Mouse (Mus musculus): ENCODE results near the gene Klhl18.
"Not testable (repeated sequence)": the region's sequence is repeated elsewhere in the genome, so short reads cannot be mapped to it uniquely, and the experiment has no call there.

Klhl18 gene

GRCm38 (mm10) chr9:110419511-110420112 is 56.9 kb downstream of the Klhl18 start, which contains the start of gene Ngp:
Ngp (plus strand) TSS chr9:110419747.
- DNase-seq: no peak

- no peak for DNase-seq
Measured at GRCm38 (mm10) chr9:110413785-110414184, 62.7 kb downstream of the Klhl18 start.

- DNase-seq: no peak
Measured at GRCm38 (mm10) chr9:110412926-110413325, 63.6 kb downstream of the Klhl18 start.

GRCm38 (mm10) chr9:110410908-110411887 is 65.3 kb downstream of the Klhl18 start:
- peak; percentile 82 to 85 for DNase-seq

- DNase-seq: peak; percentile 91 to 94
Measured at GRCm38 (mm10) chr9:110408099-110408773, 68.3 kb downstream of the Klhl18 start, which contains the start of gene Ptpn23. Ptpn23 (minus strand) TSS chr9:110408213.

- DNase-seq: no peak
Measured at GRCm38 (mm10) chr9:110407311-110408098, 69.0 kb downstream of the Klhl18 start.

- not testable (repeated sequence) for DNase-seq
Measured at GRCm38 (mm10) chr9:110403240-110403639, 73.3 kb downstream of the Klhl18 start.

GRCm38 (mm10) chr9:110402731-110403130 is 73.8 kb downstream of the Klhl18 start:
- DNase-seq: no peak

- DNase-seq: no peak
Measured at GRCm38 (mm10) chr9:110400650-110401049, 75.8 kb downstream of the Klhl18 start.

GRCm38 (mm10) chr9:110393295-110393694 is 83.2 kb downstream of the Klhl18 start:
- no peak for DNase-seq

- no peak for DNase-seq
Measured at GRCm38 (mm10) chr9:110390843-110391242, 85.7 kb downstream of the Klhl18 start.

GRCm38 (mm10) chr9:110388011-110388410 is 88.5 kb downstream of the Klhl18 start:
- no peak for DNase-seq

- DNase-seq: no peak
Measured at GRCm38 (mm10) chr9:110384369-110384929, 92.0 kb downstream of the Klhl18 start.

- DNase-seq: no peak
Measured at GRCm38 (mm10) chr9:110381292-110381691, 95.2 kb downstream of the Klhl18 start.

GRCm38 (mm10) chr9:110380662-110381061 is 95.8 kb downstream of the Klhl18 start:
- no peak for DNase-seq

- DNase-seq: no peak
Measured at GRCm38 (mm10) chr9:110379361-110379760, 97.1 kb downstream of the Klhl18 start.

GRCm38 (mm10) chr9:110377655-110378054 is 98.8 kb downstream of the Klhl18 start:
- DNase-seq: not testable (repeated sequence)

Data from thymus, postnatal 36 days (tissue).